Mouse (Mus musculus): ENCODE measurements around the gene Gm4779.
"Not testable (repeated sequence)": the region's sequence is repeated elsewhere in the genome, so short reads cannot be mapped to it uniquely, and the experiment has no call there.

Gene Gm4779

GRCm38 (mm10) chrX:101794342-101794741, at the start of gene Gm4779, which contains the start of gene 8030474K03Rik:
Gene Gm4779, minus strand, starts transcription at chrX:101794423.
Gene 8030474K03Rik, plus strand, starts transcription at chrX:101794656.
- DNase-seq, result no peak

DNA sequence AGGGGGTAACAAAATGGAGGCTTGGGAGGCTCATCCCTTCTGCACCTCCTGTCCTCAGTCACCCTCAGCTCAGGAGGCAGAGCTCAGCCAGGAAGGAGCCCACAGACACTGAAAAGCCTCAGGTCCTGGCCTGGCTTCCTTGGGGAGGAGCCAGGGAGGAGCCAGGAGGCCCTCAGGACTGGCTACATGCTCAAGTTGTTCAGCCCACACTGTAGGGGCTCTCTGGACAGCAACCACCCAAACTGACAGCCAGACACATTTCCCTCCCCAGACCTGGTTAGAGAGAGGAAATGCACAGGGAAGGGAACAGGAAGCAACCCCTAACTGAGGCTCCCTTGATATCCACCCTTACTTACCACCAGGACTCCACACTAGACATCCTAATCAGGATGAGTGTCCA, 25.8 kb upstream of the Gm4779 start:
- not testable (repeated sequence) for DNase-seq

GRCm38 (mm10) chrX:101819163-101819562, 24.9 kb upstream of the Gm4779 start:
- DNase-seq, result no peak

GRCm38 (mm10) chrX:101811750-101812149, 17.5 kb upstream of the Gm4779 start:
- DNase-seq, result no peak

GRCm38 (mm10) chrX:101805512-101805911, 11.3 kb upstream of the Gm4779 start:
- DNase-seq, result no peak

DNA sequence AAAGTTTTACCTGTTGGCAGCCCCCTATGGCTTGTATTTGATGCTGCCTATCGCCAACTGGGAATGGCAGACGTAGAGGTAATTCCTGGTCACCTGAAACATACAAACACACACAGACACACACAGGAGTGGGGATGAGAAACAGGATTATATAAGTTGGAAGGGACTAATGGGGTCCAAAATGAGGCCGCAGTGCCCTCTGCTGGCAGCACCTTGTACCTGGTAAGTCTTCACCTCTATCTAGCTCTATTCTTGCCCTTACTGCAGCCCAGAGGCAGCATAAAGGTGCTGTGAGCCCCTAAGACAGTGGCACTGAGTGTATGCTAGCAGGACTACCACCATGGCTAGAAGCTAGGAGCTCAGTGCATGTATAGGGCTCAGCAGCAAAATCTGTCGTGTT, 2.7 kb downstream of the Gm4779 start:
- DNase-seq, result peak in 1 of 2 experiments; percentile 62

- DNase-seq, result peak; percentile 27 to 56
Observed at GRCm38 (mm10) chrX:101772035-101772434, 22.2 kb downstream of the Gm4779 start.

DNA sequence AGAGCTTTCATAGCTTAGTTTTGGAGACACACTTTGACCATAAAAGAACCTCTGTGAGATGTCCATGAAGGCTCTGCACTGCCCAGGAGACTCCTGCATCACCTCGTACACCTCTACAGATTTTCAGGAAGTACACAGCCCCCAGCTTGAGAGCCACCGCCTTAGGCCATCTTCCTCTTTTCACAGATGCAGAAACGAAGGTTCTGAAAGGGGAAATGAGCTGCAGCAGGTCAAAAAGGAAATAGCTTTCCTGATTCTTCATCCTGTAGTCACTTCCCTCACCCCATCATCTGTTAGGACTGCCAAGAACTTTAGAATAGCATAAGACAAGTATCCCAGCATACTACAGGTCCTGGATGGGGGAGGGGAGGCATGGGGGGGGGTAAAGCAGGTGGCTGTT, 23.9 kb downstream of the Gm4779 start:
- peak in 1 of 2 experiments; percentile 21 for DNase-seq

DNA sequence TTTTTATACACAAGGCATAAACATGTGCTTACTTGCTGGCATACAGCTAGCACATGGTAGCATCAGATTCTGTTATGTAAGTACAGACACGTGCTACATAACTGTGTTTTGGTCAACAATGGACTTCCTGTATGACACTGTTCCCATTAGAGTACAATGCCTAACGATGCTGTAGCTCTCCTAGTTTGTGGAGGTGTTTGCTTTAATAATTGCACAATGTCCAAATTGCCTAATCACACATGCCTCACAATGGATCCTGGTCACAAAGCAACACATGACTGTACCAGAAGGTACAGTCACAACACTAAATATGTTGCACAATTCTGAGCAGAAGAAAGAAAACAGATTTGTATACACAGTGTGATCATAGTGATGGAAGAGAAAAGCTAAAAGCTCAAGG, 24.7 kb downstream of the Gm4779 start:
- no peak for DNase-seq

DNA sequence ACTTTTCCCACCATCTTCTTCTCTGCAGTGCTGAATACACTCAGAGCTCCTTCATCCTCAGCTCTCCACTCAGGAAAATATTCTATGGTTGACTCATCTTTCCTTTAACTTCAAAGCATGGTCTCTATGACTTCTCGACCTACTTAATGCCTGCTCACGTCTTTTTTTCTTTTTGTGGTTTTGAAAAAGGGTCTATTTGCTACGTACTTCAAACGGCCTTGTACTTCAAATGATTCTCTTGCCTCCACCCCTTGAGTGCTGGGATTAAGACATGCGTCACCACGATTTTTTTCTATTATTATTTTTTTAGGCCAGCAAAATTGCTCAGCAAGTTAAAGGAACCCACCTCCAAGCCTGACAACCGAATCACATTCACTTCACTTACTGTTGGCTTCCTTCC, 26.9 kb downstream of the Gm4779 start:
- DNase-seq, result no peak

DNA sequence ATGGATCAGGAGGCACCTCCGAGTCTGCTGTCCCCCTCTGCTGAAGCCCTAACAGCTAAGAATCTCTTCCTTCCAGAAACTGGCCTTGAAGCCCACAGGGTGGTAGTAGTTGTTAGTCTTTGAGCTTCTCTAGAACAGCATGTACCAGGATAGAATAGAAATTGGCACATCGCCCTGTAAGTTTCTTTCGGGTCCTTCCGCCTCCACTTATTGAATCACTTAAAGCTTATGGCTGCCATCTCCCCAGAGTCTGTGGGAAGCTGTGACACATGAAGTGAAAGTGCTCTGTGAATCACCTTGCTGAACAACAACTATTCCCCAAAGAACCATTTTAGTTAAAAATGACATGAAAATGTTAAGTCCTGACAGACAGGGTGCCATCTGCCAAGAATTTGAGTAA, 29.1 kb downstream of the Gm4779 start:
- DNase-seq, result no peak

DNA sequence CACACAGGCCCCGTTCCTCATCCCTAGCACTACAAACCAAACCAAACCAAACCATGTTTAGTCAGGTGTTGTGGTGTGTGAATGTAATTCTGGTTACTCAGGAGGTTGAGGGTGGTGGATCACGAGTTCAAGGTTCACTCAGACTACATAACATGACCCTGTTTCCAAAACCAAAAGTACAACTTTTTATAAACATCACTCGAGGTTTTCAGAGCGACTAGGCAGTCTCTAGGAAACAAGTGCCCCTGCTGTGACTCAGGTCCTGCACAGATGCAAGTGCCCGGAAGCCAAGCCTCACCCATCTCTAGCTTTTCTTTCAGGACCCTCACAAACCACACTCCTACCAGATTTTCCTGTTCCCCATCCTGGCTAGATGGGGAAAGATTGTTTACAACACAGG, 29.6 kb downstream of the Gm4779 start:
- no peak for DNase-seq

- DNase-seq, result no peak
Observed at GRCm38 (mm10) chrX:101754478-101754877, 39.7 kb downstream of the Gm4779 start.

GRCm38 (mm10) chrX:101750144-101750543, 44.1 kb downstream of the Gm4779 start:
- no peak for DNase-seq

DNA sequence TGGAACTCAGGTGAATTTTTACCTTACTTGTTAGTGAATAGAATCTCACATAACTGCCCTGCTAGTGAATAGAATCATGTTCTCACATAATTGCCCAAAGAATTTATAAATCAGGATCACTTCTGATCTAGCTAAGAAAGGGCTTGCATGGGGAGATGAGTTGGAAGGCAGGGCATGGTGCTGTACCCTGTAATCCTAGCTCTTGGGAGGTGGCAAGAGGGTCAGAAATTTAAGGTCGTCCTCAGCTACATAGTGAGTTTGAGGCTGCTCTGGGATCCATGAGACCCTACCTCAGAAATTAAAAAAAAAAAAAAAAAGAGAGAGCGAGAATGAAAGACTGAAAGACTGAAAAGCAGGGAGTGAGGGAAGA, 53.2 kb downstream of the Gm4779 start:
- DNase-seq, result no peak

DNA sequence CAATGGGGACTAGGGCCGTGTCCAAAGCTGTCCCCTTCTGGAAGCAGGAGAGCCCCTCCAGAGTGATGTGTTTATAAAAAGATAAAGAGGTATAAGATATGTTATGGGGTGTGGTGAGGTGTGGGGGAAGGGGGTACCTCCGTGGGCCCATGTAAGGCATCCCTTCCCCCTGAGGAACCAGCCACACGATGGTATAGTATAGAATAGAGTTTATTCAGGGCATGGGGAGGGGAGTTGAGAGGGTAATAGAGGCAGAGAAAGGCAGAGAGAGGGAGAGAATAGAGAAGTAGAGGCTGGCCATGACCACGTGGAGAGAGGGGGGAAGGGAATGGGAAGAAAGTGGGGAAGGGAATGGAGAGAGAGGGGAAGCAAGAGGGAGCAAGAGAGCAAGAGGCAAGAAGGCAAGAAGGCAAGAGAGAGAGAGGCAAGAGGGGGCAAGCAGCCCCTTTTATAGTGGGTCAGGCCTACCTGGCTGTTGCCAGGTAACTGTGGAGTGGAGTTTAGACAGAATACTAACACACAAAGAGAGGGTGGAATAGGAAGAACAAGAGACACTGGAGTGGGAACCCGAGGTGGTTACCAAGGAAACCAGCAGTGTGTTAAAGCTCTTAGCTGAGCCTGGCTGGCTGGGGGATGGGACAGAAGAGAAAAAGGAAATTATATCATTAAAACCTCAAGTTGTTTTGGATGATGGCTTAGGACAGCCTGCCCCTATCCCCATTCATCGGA, 53.7 kb downstream of the Gm4779 start:
- DNase-seq, result no peak
